Mouse (Mus musculus): ENCODE measurements around the gene Parp11. TPM values are rescaled to one million over a fixed set of nuclear protein-coding genes. Genes with fewer than 3 reads are reported as not detected.

Gene Parp11
- polyA plus RNA-seq (2017; shearing (Covaris generic)) = 10 to 100 TPM; 52.6 to 66.8 TPM

DNA sequence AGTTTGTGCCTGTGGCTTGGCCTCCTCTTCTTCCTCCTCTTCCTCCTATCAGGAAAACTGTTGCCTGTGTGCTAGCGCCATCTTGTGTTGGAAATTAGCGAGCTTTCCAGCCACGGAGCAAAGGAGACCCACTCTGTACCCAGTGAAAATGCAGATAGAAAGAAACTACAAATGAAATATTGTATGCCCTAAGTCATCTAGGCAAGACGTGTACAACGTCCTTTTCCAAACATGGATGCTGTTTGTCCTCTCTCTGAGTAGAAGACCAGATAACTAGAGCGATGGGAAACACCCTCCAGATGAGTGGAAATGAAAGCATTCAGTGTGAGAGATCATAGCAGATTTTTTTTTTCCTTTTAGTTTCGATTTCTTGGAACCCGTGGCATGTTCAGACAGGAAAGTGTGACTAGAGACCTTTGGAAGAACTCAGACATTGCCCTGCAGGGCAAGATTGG, at the start of gene Parp11:
Gene Parp11 (plus strand): TSS at position 405 of the 455 bp plus-strand sequence.

Other genes starting within 250 kb of the Parp11 start
- 10 to 100 TPM; 11.7 to 20.9 TPM for gene Cracr2a, start 114.5 kb downstream of the Parp11 start, polyA plus RNA-seq (2017; shearing (Covaris generic))